Mouse (Mus musculus) megakaryocyte, adult 5-6 weeks (primary cell): Measurements from ENCODE around the gene St6galnac1. TPM values are rescaled to one million over a fixed set of nuclear protein-coding genes. Genes with fewer than 3 reads are reported as not detected.
"Not testable (repeated sequence)": the region's sequence is repeated elsewhere in the genome, so short reads cannot be mapped to it uniquely, and the experiment has no call there.

Experiments
- ATAC-seq: 2 replicates; pipeline ENCODE4 v1.8.0; 2016; ENCODE audit warnings: mild to moderate bottlenecking, inconsistent platforms; ENCODE audit not compliant: poor library complexity, severe bottlenecking
- total RNA-seq, 2 experiments: library from RNA; stranded (forward) in 1 of 2; stranded (reverse) in 1 of 2; fragments of 153-499, 151-499 nt in 1 of 2; fragments of 221-1000, 200-1000 nt in 1 of 2; gene quantifications; 2 replicates each; pipeline versions ENCODE4 v1.2.3 to v1.2.4; 2015 to 2017

St6galnac1 gene
- total RNA-seq (2015) = not detected in 2 replicates
- total RNA-seq (2017) = not detected in 2 replicates

- ATAC-seq = no peak
These were observed at the start of gene St6galnac1 for GRCm38 (mm10) chr11:116775407-116775806. St6galnac1 (minus strand) TSS chr11:116775507.

DNA sequence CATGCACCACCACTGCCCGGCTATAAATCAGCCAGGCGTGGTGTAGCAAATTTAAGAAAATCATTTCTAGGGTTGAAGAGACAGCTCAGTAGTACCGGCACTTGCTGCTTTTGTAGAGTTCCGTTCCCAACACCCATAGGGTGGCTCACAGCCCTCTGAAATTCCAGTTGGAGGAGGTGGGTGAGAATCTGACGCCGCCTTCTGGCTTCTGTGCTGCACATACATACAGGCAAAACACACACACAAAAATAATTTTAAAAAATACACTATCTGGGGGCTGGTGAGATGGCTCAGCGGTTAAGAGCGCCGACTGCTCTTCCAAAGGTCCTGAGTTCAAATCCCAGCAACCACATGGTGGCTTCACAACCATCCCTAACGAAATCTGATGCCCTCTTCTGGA, 48.6 kb upstream of the St6galnac1 start:
- ATAC-seq = not testable (repeated sequence)

DNA sequence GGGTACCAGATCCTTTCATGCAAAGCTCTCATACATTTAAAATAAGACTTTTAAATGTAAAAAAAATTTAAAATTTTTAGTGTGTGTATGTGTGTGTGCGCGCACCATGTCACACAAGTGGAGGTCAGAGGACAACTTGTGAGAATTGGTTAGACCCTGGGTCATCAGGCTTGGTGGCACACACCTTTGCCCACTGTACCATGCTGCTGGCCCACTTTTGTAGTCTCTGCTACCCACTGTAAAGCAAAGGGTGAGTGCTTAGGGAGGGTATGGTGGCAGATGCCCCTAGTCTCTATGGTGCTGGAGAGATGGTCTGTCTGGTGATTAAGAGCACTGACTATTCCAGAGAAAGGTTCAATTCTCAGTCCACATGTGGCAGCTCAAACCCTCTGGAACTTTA, 47.9 kb upstream of the St6galnac1 start:
- ATAC-seq = no peak

GRCm38 (mm10) chr11:116822626-116823025, 47.3 kb upstream of the St6galnac1 start:
- ATAC-seq = no peak

DNA sequence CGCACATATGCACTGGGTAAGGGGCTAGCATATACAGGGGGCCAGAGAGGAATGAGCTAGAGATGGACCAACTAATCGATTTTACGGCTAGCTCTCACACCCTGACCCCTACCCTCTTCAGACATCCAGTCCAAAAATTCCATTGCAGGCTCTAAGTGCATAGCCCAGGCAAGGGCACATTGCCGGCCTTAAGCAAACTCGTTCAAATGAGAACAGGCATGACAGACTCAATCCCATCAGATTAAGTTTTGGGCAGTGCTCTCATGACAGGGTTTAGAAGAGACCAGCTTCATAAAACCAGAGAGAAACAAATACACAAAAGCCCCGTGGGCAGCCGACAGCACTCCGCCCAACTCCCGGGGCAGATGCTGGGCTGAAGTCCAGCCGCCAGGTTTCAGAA, 46.9 kb upstream of the St6galnac1 start:
- ATAC-seq = no peak

DNA sequence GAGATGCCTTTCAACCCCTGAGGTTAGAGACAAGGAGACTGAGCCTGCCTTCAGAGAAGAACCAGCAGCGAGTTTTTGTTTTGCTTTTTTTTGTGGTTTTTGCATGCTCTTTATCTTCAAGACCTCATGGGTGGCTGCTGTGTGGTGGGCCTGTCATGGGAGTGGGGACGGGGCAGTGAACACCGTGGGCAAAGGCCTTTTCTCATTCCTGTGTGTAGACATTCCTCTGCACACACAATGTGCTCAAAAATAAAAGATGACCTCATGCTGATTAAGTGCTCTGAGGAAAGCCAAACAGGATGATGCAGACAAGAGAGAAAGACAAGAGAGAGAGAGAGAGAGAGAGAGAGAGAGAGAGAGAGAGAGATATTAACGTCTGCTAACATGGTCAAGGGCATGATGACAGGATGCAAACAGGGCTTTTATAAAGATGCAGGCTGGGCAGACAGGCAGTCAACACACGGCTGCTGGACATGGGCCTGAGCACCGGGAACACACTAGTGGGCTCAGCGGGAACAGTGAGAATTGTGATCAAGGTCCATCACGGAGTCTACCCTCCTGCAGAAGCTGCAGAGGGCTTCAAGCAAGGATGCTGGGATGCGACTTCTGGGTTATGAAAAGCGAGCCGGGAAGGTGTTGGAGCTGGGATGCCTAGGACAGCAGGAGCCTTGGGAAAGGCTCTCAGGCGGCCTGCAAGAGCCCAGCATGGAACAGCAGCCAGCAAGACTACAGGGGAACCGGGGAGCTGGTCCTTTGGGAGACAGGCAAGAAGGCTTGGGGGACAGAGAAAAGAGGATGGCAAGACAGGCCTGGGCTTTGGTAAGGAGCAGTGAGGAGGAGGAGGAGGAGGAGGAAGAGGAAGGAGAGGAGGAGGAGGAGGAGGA, 46.0 kb upstream of the St6galnac1 start:
- ATAC-seq = no peak

- ATAC-seq = no peak
These were observed 44.8 kb upstream of the St6galnac1 start for GRCm38 (mm10) chr11:116819932-116820593.

DNA sequence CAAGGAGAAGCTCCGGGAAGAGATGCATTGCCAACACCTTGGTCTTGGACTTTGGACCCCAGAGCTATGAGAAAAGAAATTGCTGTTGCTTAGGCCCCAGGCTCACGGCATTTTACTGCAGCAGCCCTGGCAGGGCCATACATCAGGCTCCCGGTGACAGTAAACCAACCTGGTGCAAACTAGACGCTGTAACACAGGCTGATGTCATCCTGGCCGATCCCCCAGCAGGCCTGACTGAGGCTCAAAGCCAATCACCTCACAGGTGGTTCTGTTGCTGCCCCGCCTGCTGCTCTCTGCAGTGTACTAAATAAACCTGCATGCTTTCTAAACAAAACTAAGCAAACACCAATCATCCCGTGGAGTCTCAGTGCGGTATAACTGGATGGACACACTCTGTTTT, 43.4 kb upstream of the St6galnac1 start:
- no peak for ATAC-seq

DNA sequence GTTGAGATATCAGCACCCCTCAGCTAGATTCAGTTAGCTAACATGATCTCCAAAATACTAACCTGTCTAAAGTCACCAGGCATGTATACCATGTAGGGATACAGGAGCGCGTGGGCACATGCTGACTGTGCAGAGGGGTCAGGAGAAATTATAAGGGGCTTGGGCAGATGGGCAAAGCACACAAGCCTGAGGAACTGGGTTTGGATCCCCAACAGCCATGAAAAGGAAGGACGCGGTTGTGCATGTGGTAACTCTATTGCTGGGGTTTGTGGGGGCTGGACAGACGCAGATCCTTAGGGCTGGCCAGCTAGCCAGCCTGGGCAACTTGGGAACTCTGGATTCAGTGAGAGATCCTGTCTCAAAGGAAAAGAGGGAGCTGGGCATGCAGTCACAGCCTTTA, 42.3 kb upstream of the St6galnac1 start:
- ATAC-seq = no peak

DNA sequence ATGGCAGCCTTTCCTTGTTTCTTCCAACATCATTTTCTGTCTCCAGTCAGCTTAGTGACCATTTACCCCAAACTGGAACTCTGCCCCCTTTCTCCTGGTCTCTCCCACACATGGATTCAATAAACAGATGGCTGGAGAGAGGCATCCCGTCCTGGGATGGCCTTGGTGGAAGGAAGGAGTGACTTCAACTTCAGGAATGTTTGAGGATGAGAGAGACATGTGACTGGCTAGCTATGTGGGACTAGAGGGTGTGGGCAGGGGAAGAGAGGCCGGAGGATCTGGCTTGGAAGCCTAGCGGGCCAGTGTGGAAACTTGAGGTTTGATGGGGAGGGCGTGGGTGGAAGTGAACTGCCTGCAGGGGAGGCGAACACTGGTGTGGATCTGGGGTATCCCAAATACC, 41.5 kb upstream of the St6galnac1 start:
- ATAC-seq = no peak

- no peak for ATAC-seq
These were observed 39.6 kb upstream of the St6galnac1 start for GRCm38 (mm10) chr11:116814884-116815415.

GRCm38 (mm10) chr11:116814076-116814883, 39.0 kb upstream of the St6galnac1 start:
- peak; percentile 44 for ATAC-seq

DNA sequence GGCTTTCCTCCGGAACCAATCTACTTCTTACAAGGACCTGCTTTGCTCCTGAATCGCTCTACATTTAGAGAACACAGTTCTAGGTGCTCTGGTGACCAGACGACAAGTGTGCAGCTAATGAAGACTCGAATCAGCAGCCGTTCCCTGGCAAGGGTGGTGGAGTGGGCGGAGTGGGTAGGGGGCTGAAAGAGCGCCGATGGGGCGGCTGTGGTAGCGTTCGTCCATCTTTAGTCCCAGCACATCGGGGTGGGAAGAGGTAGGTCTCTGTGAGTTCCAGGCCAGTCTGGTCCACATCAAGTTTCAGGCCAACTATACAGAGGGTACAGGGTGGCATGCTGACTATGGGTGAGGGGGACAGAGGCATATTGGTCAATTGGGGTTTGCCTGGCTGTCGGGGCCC, 38.3 kb upstream of the St6galnac1 start:
- ATAC-seq = no peak

GRCm38 (mm10) chr11:116812793-116813529, 37.7 kb upstream of the St6galnac1 start:
- ATAC-seq = no peak

GRCm38 (mm10) chr11:116810983-116811901, 35.9 kb upstream of the St6galnac1 start:
- ATAC-seq = peak; percentile 75

- no peak for ATAC-seq
These were observed 35.2 kb upstream of the St6galnac1 start for GRCm38 (mm10) chr11:116810528-116810927.

DNA sequence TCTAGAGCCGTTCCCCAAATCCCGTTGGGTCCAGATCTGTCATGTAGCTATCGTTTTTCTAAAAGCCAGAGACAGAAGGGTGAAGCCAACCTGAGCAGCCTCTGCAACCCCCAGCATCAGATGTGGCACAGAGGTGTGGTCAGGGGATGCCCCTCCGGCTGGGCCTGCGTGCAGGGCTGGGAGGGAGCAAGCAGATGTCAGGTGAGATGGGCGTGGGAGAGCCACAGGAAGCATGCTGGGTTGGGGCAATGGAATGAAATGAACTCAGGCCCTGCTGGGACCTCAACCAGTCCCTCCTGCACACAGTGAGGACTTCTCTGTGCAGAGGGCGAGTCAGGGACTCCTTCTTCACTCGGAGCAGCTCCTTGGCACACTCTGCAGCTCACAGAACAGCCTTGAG, 34.2 kb upstream of the St6galnac1 start:
- ATAC-seq = no peak

DNA sequence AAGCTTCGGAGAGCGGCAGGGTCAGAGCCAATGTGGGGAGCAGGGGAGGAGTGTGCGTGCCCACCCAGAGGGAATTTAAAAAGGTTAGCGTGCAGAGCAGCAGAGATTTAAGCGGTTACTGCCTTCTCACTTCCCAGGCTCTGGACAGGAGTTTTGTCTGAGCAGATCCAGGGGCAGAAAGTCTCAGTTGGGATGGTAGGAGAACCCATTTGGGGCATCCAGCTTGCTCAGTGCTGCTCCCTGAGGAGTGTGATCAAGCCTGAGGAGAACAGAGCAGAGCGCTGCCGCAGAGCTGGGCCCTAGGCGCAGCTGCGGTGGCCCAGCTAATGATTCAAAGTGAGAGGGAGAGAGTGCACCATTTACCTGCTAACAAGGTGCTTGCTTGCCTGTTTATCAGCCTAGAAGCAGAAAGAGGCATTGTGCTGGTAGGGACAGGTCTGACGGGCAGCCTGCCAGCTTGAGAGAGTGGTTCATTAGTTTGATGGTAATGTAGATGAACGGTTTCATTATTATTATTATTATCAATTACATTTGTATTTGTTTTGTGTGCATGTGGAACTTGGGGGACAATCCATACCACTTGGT, 33.6 kb upstream of the St6galnac1 start:
- ATAC-seq = no peak
